Mouse (Mus musculus) liver, postnatal 0 days (tissue): ENCODE results near the gene Dqx1.

ENCODE experiments used
- CTCF ChIP-seq: sonication (generic); IDR thresholded peaks from 2 replicates; pipeline ENCODE4 v1.5.1; 2016; ENCODE audit warnings: antibody characterized with exemption, low read depth
- EP300 ChIP-seq: IDR thresholded peaks from 2 replicates; pipeline ENCODE4 v1.6.1; 2016; ENCODE audit warnings: antibody characterized with exemption, low read depth, mild to moderate bottlenecking

DNA sequence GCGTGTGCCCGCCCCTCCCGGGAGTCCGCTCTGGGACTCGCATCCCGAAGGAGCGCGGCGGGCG is 12.4 kb downstream of the Dqx1 start, which contains the start of gene Tlx2:
- TF ChIP-seq EP300 (no peak), CTCF (no peak)
